Mouse (Mus musculus) heart, embryonic 10.5 days (tissue): ENCODE measurements around the gene Olfr1104. TPM values are rescaled to one million over a fixed set of nuclear protein-coding genes. Genes with fewer than 3 reads are reported as not detected.

Experiments
- DNase-seq: peaks from one replicate; pipeline ENCODE4 v3.0.0-alpha.2; 2017; ENCODE audit warnings: low spot score
- H3K27ac ChIP-seq: fragments of 300-500 bp; sonication (generic); 2 replicates; pipeline ENCODE4 v1.5.1; 2016; ENCODE audit warnings: mild to moderate bottlenecking
- H3K27me3 ChIP-seq: fragments of 300-500 bp; sonication (generic); 2 replicates; pipeline ENCODE4 v1.6.1; 2016; ENCODE audit warnings: mild to moderate bottlenecking; ENCODE audit not compliant: poor library complexity, insufficient read depth, severe bottlenecking
- H3K36me3 ChIP-seq: fragments of 300-500 bp; sonication (generic); 2 replicates; pipeline ENCODE4 v1.6.1; 2016; ENCODE audit warnings: mild to moderate bottlenecking, moderate library complexity
- H3K4me1 ChIP-seq: fragments of 300-500 bp; sonication (generic); 2 replicates; pipeline ENCODE4 v1.6.1; 2016; ENCODE audit warnings: mild to moderate bottlenecking
- H3K4me3 ChIP-seq: fragments of 300-500 bp; sonication (generic); 2 replicates; pipeline ENCODE4 v1.5.1; 2016; ENCODE audit warnings: mild to moderate bottlenecking, moderate library complexity
- H3K9me3 ChIP-seq: fragments of 300-500 bp; sonication (generic); 2 replicates; pipeline ENCODE4 v1.6.1; 2016; ENCODE audit warnings: mild to moderate bottlenecking, moderate library complexity
- WGBS: fragments of 180-500 bp; shearing (Covaris S2); methylation state at CpG from one replicate; pipeline ENCODE4 v1.1.7; 2016; 5-methylcytosine and 5-hydroxymethylcytosine counted together
- polyA plus RNA-seq: library from polyadenylated mRNA; unstranded; fragments of >200 nt; fragmentation: Nextera tagmentation; extraction: Ambion mirVana; gene quantifications from 2 replicates; pipeline ENCODE4 v1.2.1, GENCODE M21; 2016

Gene Olfr1104
- polyA plus RNA-seq: not detected in 2 replicates

DNA sequence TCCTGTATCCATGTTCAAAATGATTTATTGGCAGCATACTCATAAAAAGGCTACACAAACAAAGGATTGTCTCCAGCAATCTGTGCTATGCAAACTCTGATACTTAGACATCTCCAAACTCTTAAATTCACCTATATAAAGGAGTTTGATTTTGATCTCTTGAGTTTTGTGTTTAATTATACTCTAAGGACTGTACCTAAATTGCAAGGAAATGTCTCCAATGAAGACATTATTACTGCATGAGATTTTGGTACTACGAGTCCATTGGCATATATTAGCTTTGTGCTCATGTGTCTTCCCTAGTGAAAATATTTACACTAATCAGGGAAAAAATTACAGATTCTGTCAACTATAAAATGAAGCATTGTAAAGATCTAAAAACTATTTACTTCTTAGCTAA, at the start of gene Olfr1104:
TSS of gene Olfr1104 (minus strand) at position 101 of the 400 bp plus-strand sequence.
- H3K4me3 ChIP-seq: no peak within 1 kb of the TSS
- no peaks in the 10 kb centered on the region for H3K4me1 ChIP-seq
- no peaks in the 10 kb centered on the region for H3K36me3 ChIP-seq
- no peak within 1 kb of the TSS for H3K27ac ChIP-seq
- no peak for DNase-seq
- 67% methylated on average over 1 of the region's 1 CpGs for WGBS
- H3K27me3 ChIP-seq: no peaks in the 10 kb centered on the region
- H3K9me3 ChIP-seq: no peaks in the 10 kb centered on the region

DNA sequence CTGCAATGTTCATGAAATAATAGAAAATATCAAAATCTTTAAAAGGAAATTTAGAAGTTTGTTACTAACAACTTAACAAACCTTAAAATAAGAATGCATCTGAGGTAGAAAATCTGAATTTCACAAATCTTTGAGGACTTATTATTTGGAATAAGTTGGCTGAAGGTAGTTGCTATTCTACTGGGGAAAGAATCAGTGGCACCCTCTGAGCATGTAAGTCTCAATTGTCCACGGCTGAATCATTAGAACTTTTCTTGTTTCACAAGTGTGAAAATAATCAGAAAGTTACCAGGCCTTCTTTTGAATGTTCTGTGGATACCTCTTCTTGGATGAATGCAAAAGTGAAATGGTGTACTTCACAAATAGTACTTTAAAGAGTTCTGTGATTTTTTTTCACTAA, 48.8 kb upstream of the Olfr1104 start, which contains the start of gene Olfr1107:
TSS of gene Olfr1107 (minus strand) at position 101 of the 400 bp plus-strand sequence.
- DNase-seq: no peak
- Histone ChIP-seq H3K4me3 (no peak within 1 kb of the TSS), H3K9me3 (no peaks in the 10 kb centered on the region), H3K27ac (no peak within 1 kb of the TSS), H3K36me3 (no peaks in the 10 kb centered on the region), H3K27me3 (no peaks in the 10 kb centered on the region), H3K4me1 (no peaks in the 10 kb centered on the region)
- WGBS: 71% methylated on average over 1 of the region's 1 CpGs

- DNase-seq: no peak
- no peaks in the 10 kb centered on the region for H3K9me3 ChIP-seq
- H3K36me3 ChIP-seq: no peaks in the 10 kb centered on the region
- no peaks in the 10 kb centered on the region for H3K4me1 ChIP-seq
- no peak within 1 kb of the TSS for H3K27ac ChIP-seq
- 73% methylated on average over 1 of the region's 1 CpGs for WGBS
- no peak within 1 kb of the TSS for H3K4me3 ChIP-seq
- no peaks in the 10 kb centered on the region for H3K27me3 ChIP-seq
These were observed 25.3 kb upstream of the Olfr1104 start, which contains the start of gene Olfr1106 for GRCm38 (mm10) chr2:87052173-87052572. Gene Olfr1106 (minus strand): TSS chr2:87052273.

GRCm38 (mm10) chr2:87036431-87036830, 9.6 kb upstream of the Olfr1104 start, which contains the start of gene Olfr1105:
Gene Olfr1105 (minus strand): TSS chr2:87036531.
- Histone ChIP-seq H3K4me3 (no peak within 1 kb of the TSS), H3K27me3 (no peaks in the 10 kb centered on the region), H3K4me1 (no peaks in the 10 kb centered on the region), H3K9me3 (no peaks in the 10 kb centered on the region), H3K36me3 (no peaks in the 10 kb centered on the region), H3K27ac (no peak within 1 kb of the TSS)
- DNase-seq: no peak

DNA sequence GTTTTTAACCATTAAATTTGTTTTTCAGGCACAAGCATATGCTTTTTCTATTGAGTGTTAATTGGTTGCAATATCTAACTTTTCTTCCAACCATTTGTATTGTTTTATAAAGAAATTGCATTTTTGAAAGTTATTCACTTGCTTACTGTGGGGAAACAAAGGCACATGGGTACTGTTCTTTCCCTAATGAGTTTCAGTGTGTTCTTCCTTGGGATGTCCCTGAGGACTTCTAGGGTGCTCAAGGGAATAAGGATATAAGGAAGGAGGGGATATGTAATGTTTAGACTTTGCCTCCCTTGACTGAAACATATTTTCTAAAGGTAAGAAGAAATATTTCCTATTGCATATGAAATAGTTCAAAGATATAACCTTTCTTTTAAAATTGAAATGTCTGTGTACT, 28.8 kb downstream of the Olfr1104 start, which contains the start of gene Olfr1102:
TSS of gene Olfr1102 (plus strand) at position 301 of the 400 bp plus-strand sequence.
- H3K27me3 ChIP-seq: no peaks in the 10 kb centered on the region

DNA sequence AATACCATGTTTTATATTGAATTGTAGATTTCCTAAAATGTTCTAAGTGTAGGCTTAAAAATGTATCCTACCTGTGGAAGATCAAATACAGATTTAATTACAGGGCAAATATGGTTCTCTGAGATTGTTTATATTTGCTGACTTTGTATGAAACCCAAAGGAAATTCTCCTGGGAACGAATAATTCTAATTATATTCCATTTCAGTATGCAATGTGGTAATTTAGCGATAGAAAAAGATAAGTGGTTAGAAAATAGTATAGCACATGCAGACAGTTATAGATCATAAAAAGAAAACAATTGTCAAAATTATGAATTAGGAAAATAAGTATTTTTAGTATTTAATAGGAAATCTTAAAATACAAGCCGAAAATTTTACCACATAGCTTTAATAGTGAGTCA, 35.8 kb downstream of the Olfr1104 start, which contains the start of gene Olfr1101:
TSS of gene Olfr1101 (minus strand) at position 101 of the 400 bp plus-strand sequence.
- 69% methylated on average over 3 of the region's 3 CpGs for WGBS
- Histone ChIP-seq H3K27ac (no peak within 1 kb of the TSS), H3K36me3 (no peaks in the 10 kb centered on the region), H3K4me1 (no peaks in the 10 kb centered on the region), H3K9me3 (no peaks in the 10 kb centered on the region), H3K4me3 (no peak within 1 kb of the TSS), H3K27me3 (no peaks in the 10 kb centered on the region)
- DNase-seq: no peak

More for the DNA sequence above, 28.8 kb downstream of the Olfr1104 start, which contains the start of gene Olfr1102:
- Histone ChIP-seq H3K36me3 (no peaks in the 10 kb centered on the region), H3K9me3 (no peaks in the 10 kb centered on the region), H3K27ac (no peak within 1 kb of the TSS), H3K4me1 (no peaks in the 10 kb centered on the region), H3K4me3 (no peak within 1 kb of the TSS)
- DNase-seq: no peak

DNA sequence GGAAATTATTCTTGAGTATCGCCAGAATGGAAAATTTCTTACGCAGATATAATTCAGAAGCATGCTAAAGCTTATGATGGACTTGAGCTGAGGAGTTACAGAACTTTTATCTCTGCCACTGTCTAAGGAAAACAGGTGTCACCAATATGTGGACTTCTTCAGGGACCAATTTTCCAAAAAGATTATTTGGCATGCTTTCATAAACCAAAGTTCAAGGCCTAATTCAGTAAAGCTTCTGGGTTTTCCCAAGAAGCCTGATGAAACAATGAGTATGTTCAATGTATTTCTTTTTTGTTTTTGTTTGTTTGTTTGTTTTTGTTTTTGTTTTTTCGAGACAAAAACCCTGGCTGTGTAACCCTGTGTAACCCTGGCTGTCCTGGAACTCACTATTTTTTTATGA, 47.0 kb downstream of the Olfr1104 start, which contains the start of gene Olfr1100:
TSS of gene Olfr1100 (minus strand) at position 101 of the 400 bp plus-strand sequence.
- WGBS: 79% methylated on average over 3 of the region's 3 CpGs
- no peak within 1 kb of the TSS for H3K27ac ChIP-seq
- H3K4me1 ChIP-seq: no peaks in the 10 kb centered on the region
- H3K27me3 ChIP-seq: no peaks in the 10 kb centered on the region
- H3K9me3 ChIP-seq: no peaks in the 10 kb centered on the region
- DNase-seq: no peak
- no peak within 1 kb of the TSS for H3K4me3 ChIP-seq
- no peaks in the 10 kb centered on the region for H3K36me3 ChIP-seq

Other genes with a start within 250 kb of the Olfr1104 start
- gene Olfr1093, start 244.6 kb downstream of the Olfr1104 start, polyA plus RNA-seq: not detected in 2 replicates
- gene Olfr141, start 217.1 kb downstream of the Olfr1104 start, polyA plus RNA-seq: not detected in 2 replicates
- not detected in 2 replicates for gene Olfr1094, start 202.4 kb downstream of the Olfr1104 start, polyA plus RNA-seq
- gene Olfr1095, start 175.4 kb downstream of the Olfr1104 start, polyA plus RNA-seq: not detected in 2 replicates
- gene Gm13723, start 152.3 kb downstream of the Olfr1104 start, polyA plus RNA-seq: not detected in 2 replicates
- not detected in 2 replicates for gene Olfr1097, start 134.9 kb downstream of the Olfr1104 start, polyA plus RNA-seq
- gene Olfr1098, start 102.5 kb downstream of the Olfr1104 start, polyA plus RNA-seq: not detected in 2 replicates
- gene Olfr1099, start 66.4 kb downstream of the Olfr1104 start, polyA plus RNA-seq: not detected in 2 replicates
- not detected in 2 replicates for gene Olfr1100, start 47.1 kb downstream of the Olfr1104 start, polyA plus RNA-seq
- not detected in 2 replicates for gene Olfr1101, start 35.9 kb downstream of the Olfr1104 start, polyA plus RNA-seq
- not detected in 2 replicates for gene Olfr1102, start 28.7 kb downstream of the Olfr1104 start, polyA plus RNA-seq
- not detected in 2 replicates for gene Olfr1105, start 9.5 kb upstream of the Olfr1104 start, polyA plus RNA-seq
- not detected in 2 replicates for gene Olfr1106, start 25.2 kb upstream of the Olfr1104 start, polyA plus RNA-seq
- not detected in 2 replicates for gene Olfr1107, start 48.7 kb upstream of the Olfr1104 start, polyA plus RNA-seq
- not detected in 2 replicates for gene Olfr1109, start 68.9 kb upstream of the Olfr1104 start, polyA plus RNA-seq
- gene Olfr259, start 87.5 kb upstream of the Olfr1104 start, polyA plus RNA-seq: not detected in 2 replicates
- gene Olfr1110, start 113.2 kb upstream of the Olfr1104 start, polyA plus RNA-seq: not detected in 2 replicates
- gene Olfr1111, start 125.5 kb upstream of the Olfr1104 start, polyA plus RNA-seq: not detected in 2 replicates
- not detected in 2 replicates for gene Olfr1112, start 160.7 kb upstream of the Olfr1104 start, polyA plus RNA-seq
- gene Olfr1113, start 181.9 kb upstream of the Olfr1104 start, polyA plus RNA-seq: not detected in 2 replicates
- not detected in 2 replicates for gene Olfr1115, start 220.9 kb upstream of the Olfr1104 start, polyA plus RNA-seq
- not detected in 2 replicates for gene Olfr1116, start 240.5 kb upstream of the Olfr1104 start, polyA plus RNA-seq